Mouse (Mus musculus): ENCODE measurements around the gene Gm12355. TPM values are rescaled to one million over a fixed set of nuclear protein-coding genes. Genes with fewer than 3 reads are reported as not detected.

Gm12355 gene
- total RNA-seq, 2 experiments from 2014 or later, result 15.7 to 19.1 TPM

GRCm38 (mm10) chr11:98602090-98602690 is 23.3 kb downstream of the Gm12355 start:
- DNase-seq, result no peak

- no peak for DNase-seq
Measured at GRCm38 (mm10) chr11:98599291-98599690, 26.2 kb downstream of the Gm12355 start.

GRCm38 (mm10) chr11:98598851-98599290 is 26.6 kb downstream of the Gm12355 start:
- no peak for DNase-seq

GRCm38 (mm10) chr11:98597991-98598390 is 27.5 kb downstream of the Gm12355 start, which contains the start of gene Lrrc3c:
Lrrc3c (plus strand) TSS chr11:98598291.
- no peak for DNase-seq

GRCm38 (mm10) chr11:98597363-98597762 is 28.1 kb downstream of the Gm12355 start:
- peak; percentile 82 for DNase-seq

- no peak for DNase-seq
Measured at GRCm38 (mm10) chr11:98595955-98596354, 29.5 kb downstream of the Gm12355 start.

- DNase-seq, result no peak
Measured at GRCm38 (mm10) chr11:98595473-98595872, 30.0 kb downstream of the Gm12355 start.

GRCm38 (mm10) chr11:98595021-98595420 is 30.4 kb downstream of the Gm12355 start:
- DNase-seq, result no peak

- no peak for DNase-seq
Measured at GRCm38 (mm10) chr11:98590548-98591445, 34.7 kb downstream of the Gm12355 start.

GRCm38 (mm10) chr11:98589306-98589705 is 36.2 kb downstream of the Gm12355 start:
- DNase-seq, result no peak

GRCm38 (mm10) chr11:98588833-98589281 is 36.6 kb downstream of the Gm12355 start:
- DNase-seq, result peak; percentile 59

- peak; percentile 89 for DNase-seq
Measured at GRCm38 (mm10) chr11:98587684-98588546, 37.5 kb downstream of the Gm12355 start.

- DNase-seq, result peak; percentile 99
Measured at GRCm38 (mm10) chr11:98586892-98587563, 38.4 kb downstream of the Gm12355 start, which contains the start of gene Ormdl3. Ormdl3 (minus strand) TSS chr11:98587368.

- peak; percentile 69 for DNase-seq
Measured at GRCm38 (mm10) chr11:98586087-98586891, 39.2 kb downstream of the Gm12355 start.

GRCm38 (mm10) chr11:98584629-98585177 is 40.8 kb downstream of the Gm12355 start:
- peak; percentile 60 for DNase-seq

- no peak for DNase-seq
Measured at GRCm38 (mm10) chr11:98584146-98584545, 41.3 kb downstream of the Gm12355 start.

- DNase-seq, result no peak
Measured at GRCm38 (mm10) chr11:98583571-98583970, 41.9 kb downstream of the Gm12355 start.

GRCm38 (mm10) chr11:98583265-98583552 is 42.3 kb downstream of the Gm12355 start:
- no peak for DNase-seq

GRCm38 (mm10) chr11:98582551-98583264 is 42.8 kb downstream of the Gm12355 start:
- no peak for DNase-seq

- no peak for DNase-seq
Measured at GRCm38 (mm10) chr11:98582030-98582388, 43.5 kb downstream of the Gm12355 start.
